Mouse (Mus musculus): ENCODE results near the gene Fnbp1.
A peak's percentile ranks its signal among the peaks of the same experiment; 100 is the strongest.

Gene Fnbp1

GRCm38 (mm10) chr2:31025458-31025857 lies 116.3 kb downstream of the Fnbp1 start:
- no peak for DNase-seq (ENCODE audit: low read depth, low spot score)

DNA sequence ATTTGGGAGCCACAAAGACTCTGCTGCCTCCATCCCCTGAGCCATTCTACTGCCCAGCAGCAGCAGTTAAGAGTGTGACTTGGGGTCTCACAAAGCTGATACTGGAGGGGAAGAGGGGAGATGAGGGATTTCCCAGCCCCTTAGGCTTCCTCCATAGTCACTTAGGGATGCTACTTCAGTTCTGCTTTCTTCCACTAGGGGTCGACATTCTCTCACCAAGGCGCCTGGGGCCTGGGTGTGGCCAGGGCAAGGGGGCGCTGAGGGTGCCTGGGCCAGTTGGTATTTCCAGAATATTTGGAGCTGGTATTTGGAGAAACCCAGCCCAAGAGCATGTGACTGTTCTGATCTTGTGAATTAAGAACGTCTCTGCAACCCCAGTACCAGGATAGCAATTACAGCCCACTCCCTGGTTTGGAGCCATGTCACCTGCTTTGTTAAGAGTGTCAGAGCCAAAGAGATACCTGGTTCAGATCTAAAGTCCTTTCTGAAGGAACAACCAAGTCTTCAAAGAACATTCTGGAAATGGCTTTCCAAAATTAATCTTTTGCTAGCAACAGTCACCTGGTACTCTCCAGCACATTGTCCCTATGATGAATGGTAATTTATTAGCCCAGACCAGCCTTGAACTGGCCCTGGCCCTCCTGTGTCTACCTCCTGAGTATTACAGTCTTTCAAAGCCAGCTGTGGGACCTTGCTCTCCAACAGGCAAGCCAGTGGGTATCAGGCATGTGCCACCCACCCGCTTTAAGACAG lies 117.0 kb downstream of the Fnbp1 start:
- DNase-seq (ENCODE audit: low read depth, low spot score): peak; percentile 29

- no peak for DNase-seq (ENCODE audit: low read depth, low spot score)
Measured at GRCm38 (mm10) chr2:31023940-31024339, 117.9 kb downstream of the Fnbp1 start.

DNA sequence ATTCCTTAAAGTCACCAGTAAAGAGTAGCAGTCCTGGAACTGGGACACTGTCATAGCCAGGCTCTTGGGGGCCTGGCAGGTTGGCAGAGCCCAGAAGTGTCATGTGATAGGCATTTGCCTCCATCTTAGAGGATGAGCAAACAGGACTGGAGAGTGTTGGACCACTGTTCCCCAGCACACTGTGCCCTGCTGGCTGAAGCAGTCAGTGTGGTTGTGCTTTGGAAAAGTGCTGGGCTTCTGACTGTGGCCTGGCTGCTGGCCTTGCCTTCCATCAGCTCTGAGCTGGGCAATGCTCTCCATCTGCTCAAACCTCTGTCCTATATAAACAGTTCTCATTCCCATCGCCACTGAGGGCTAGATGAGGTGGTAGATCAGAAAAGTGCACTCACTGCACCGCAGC lies 121.6 kb downstream of the Fnbp1 start:
- DNase-seq (ENCODE audit: low read depth, low spot score): no peak

DNA sequence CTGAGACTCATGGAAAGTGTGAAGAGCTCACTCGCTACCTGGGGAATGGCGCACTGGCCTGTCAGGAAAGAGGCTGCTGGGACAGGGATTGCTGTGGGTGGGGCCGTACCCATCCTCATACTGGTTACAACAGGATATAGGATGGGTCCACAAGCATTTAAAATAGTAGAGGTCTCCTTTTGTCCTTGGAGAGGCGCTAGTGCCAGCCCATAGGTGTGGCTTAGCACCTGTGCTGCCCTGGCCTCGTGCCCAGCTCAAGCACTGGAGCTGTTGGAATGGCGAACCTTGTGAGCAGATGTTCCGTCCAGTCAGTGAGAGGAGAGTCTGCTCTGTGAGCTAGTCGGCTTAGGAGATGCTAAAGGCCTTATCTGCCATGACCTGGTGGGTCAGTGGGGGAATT lies 122.8 kb downstream of the Fnbp1 start:
- no peak for DNase-seq (ENCODE audit: low read depth, low spot score)

DNA sequence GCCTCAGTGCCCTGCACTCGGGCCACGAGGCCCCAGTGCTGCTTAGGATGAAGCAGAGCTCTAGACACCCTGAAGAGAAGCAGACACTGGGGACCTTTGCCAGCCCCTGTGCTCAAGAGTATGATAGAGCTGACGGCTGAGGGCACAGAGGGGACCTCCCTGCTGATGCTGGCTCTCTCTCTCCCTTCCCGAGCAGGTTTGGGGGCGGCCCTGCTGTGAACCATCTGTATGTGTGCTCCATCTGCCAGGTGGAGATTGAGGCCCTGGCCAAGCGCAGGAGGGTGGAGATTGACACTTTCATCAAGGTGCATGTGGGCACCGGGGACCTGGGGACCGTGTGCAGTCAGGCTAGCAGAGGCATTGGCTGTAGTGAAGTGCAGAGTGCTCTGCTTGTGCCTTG lies 123.3 kb downstream of the Fnbp1 start:
- DNase-seq (ENCODE audit: low read depth, low spot score): no peak

- DNase-seq (ENCODE audit: low read depth, low spot score): no peak
Measured at GRCm38 (mm10) chr2:31017625-31018317, 124.0 kb downstream of the Fnbp1 start.

- no peak for DNase-seq (ENCODE audit: low read depth, low spot score)
Measured at GRCm38 (mm10) chr2:31013371-31014120, 128.3 kb downstream of the Fnbp1 start.

- no peak for DNase-seq (ENCODE audit: low read depth, low spot score)
Measured at GRCm38 (mm10) chr2:31007208-31007607, 134.6 kb downstream of the Fnbp1 start.

- DNase-seq (ENCODE audit: low read depth, low spot score): peak; percentile 56
Measured at GRCm38 (mm10) chr2:31006434-31006833, 135.4 kb downstream of the Fnbp1 start.

GRCm38 (mm10) chr2:31005453-31005852 lies 136.4 kb downstream of the Fnbp1 start:
- DNase-seq (ENCODE audit: low read depth, low spot score): no peak

DNA sequence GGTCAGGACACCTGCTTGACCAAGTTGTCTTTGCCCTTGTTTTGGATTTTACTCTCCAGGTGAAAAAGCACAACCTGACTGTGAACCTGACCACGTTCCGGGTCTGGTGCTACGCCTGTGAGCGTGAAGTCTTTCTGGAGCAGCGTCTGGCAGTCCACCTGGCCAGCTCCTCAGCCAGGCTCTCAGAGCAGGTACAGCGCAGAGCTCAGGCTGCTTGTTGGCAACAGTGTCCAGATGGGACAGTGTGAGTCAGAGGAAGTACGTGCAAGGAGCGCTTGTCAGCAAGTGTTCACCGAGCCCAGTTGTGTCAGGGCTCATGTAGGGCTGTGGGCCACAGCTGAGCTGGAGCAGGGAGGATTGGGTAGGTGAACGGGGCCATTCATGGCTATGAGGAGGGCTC lies 139.0 kb downstream of the Fnbp1 start:
- DNase-seq (ENCODE audit: low read depth, low spot score): no peak

- no peak for DNase-seq (ENCODE audit: low read depth, low spot score)
Measured at GRCm38 (mm10) chr2:30998443-30999260, 143.2 kb downstream of the Fnbp1 start.

DNA sequence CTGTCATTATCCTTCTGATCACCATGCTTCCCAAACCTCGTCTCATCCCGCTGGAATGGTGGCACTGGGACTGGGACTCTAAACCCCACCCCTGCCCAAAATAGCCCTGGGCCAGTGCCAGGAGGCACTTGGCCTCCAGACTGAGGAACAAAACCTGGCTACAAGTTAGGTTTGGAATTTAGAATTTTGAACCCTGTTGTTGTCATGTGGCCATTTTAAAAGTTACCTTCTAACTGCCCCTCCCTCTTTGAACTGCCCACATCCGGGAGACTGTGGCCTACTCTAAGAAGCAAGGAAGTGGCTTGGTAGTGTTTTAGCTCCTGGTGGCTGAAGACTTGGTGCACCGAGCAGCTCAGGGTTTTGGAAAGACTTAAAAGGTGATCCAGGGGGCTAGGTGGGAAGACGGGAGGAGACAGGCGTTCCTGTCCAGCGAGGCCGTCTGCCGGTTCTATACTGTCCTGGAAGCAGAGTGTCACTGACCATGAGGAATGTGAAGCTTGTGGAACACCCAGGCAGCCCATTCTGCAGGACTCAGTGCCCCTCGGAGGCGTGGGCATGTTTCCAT lies 146.3 kb downstream of the Fnbp1 start:
- DNase-seq (ENCODE audit: low read depth, low spot score): no peak

DNA sequence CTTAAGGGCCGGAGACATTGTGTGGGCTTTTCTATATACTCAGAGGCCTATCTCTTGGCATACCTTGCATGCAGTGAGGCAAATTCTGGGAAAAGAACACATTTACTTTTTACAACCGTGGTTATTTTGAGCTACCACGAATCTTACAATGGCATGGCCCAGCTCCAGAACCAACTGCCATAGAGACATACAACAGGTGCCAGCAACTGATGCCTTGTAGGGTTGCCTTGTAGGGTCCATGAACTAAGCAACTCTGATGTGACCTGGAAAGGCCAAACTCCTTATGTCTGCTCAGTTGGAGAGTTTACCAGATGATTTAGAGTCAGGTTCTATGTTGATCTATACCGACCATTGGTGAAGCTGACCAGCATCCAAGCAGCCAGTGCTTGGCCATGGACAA lies 147.0 kb downstream of the Fnbp1 start:
- DNase-seq (ENCODE audit: low read depth, low spot score): no peak

GRCm38 (mm10) chr2:30990221-30990620 lies 151.6 kb downstream of the Fnbp1 start:
- no peak for DNase-seq (ENCODE audit: low read depth, low spot score)

DNA sequence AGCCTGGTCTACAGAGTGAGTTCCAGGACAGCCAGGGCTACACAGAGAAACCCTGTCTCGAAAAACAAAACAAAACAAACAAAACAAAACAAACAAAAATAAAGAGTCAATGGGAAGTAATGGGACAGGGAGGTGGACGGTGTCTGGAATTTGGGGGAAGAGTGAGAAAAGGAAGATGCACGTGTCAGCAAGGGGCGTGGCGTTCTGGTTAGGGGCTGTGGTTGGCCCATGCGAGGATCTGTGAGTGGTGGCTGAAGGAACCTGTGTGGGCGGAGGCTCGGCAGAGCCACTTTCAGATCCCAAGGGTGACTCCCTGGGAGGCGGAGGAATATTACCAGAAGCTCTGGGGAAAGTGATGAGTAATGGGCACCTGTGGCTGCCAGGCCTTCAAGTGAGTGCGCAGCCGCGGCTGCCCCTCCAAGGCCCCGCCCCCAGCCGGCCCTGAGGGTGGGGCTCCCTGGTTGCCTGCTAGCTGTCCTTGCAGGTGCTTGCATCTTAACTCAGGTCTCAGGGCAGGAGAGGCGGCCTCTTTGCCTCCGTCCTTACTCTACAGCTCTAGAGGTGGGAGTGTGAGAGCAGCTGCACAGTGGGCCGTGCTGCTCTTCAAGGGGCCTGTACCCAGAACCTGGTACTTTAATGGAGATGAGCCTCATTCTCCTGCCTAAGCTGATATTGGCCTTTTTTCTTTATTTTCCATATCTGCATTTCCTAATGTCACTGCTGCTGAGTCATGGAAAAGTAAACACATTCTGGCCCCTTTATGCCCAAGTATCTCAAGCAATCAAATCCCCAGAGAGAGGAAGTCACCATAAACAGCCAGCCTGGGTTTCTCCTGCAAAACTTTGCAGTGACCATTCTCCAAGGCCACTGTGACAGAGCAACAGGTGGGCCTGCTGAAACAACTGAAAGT lies 156.4 kb downstream of the Fnbp1 start:
- peak; percentile 48 for DNase-seq (ENCODE audit: low read depth, low spot score)

- DNase-seq (ENCODE audit: low read depth, low spot score): no peak
Measured at GRCm38 (mm10) chr2:30983024-30983423, 158.8 kb downstream of the Fnbp1 start.

GRCm38 (mm10) chr2:30981790-30982513 lies 159.9 kb downstream of the Fnbp1 start, which contains the start of the genes BC005624 and Usp20:
Gene BC005624 (minus strand): TSS chr2:30982201.
Gene Usp20 (plus strand): TSS chr2:30982279.
- peak; percentile 99 for DNase-seq (ENCODE audit: low read depth, low spot score)
